Mouse (Mus musculus): ENCODE data around the gene Gbp5.

Gene Gbp5

GRCm38 (mm10) chr3:142493536-142494061 is at the start of gene Gbp5:
TSS of gene Gbp5 (plus strand) at chr3:142493978.
- DNase-seq (ENCODE audit: low read depth, low spot score): no peak

- DNase-seq (ENCODE audit: low read depth, low spot score): no peak
These were observed 39.6 kb upstream of the Gbp5 start for GRCm38 (mm10) chr3:142454198-142454597.

GRCm38 (mm10) chr3:142459241-142459640 is 34.5 kb upstream of the Gbp5 start:
- DNase-seq (ENCODE audit: low read depth, low spot score): no peak

GRCm38 (mm10) chr3:142462764-142463751 is 30.7 kb upstream of the Gbp5 start:
- DNase-seq (ENCODE audit: low read depth, low spot score): no peak

- DNase-seq (ENCODE audit: low read depth, low spot score): no peak
These were observed 19.3 kb upstream of the Gbp5 start for GRCm38 (mm10) chr3:142474349-142474983.

GRCm38 (mm10) chr3:142475913-142476312 is 17.9 kb upstream of the Gbp5 start:
- no peak for DNase-seq (ENCODE audit: low read depth, low spot score)

- DNase-seq (ENCODE audit: low read depth, low spot score): no peak
These were observed 15.9 kb upstream of the Gbp5 start for GRCm38 (mm10) chr3:142477866-142478265.

- no peak for DNase-seq (ENCODE audit: low read depth, low spot score)
These were observed 15.4 kb upstream of the Gbp5 start for GRCm38 (mm10) chr3:142478360-142478759.

GRCm38 (mm10) chr3:142490465-142490864 is 3.3 kb upstream of the Gbp5 start:
- DNase-seq (ENCODE audit: low read depth, low spot score): no peak

- DNase-seq (ENCODE audit: low read depth, low spot score): no peak
These were observed 1.4 kb downstream of the Gbp5 start for GRCm38 (mm10) chr3:142495146-142495655.

GRCm38 (mm10) chr3:142496113-142497101 is 2.6 kb downstream of the Gbp5 start:
- no peak for DNase-seq (ENCODE audit: low read depth, low spot score)

- no peak for DNase-seq (ENCODE audit: low read depth, low spot score)
These were observed 3.5 kb downstream of the Gbp5 start for GRCm38 (mm10) chr3:142497123-142497841.

- DNase-seq (ENCODE audit: low read depth, low spot score): no peak
These were observed 5.2 kb downstream of the Gbp5 start for GRCm38 (mm10) chr3:142498941-142499340.

GRCm38 (mm10) chr3:142528116-142528515 is 34.3 kb downstream of the Gbp5 start:
- no peak for DNase-seq (ENCODE audit: low read depth, low spot score)

- no peak for DNase-seq (ENCODE audit: low read depth, low spot score)
These were observed 35.8 kb downstream of the Gbp5 start for GRCm38 (mm10) chr3:142529597-142529996.

- DNase-seq (ENCODE audit: low read depth, low spot score): peak; percentile 17
These were observed 36.5 kb downstream of the Gbp5 start, which contains the start of gene Gbp7 for GRCm38 (mm10) chr3:142530087-142530953. TSS of gene Gbp7 (plus strand) at chr3:142530342.

- DNase-seq (ENCODE audit: low read depth, low spot score): no peak
These were observed 37.8 kb downstream of the Gbp5 start for GRCm38 (mm10) chr3:142531595-142531994.

GRCm38 (mm10) chr3:142533185-142533584 is 39.4 kb downstream of the Gbp5 start:
- DNase-seq (ENCODE audit: low read depth, low spot score): no peak

- no peak for DNase-seq (ENCODE audit: low read depth, low spot score)
These were observed 41.9 kb downstream of the Gbp5 start for GRCm38 (mm10) chr3:142535667-142536066.
